Mouse (Mus musculus): ENCODE data around the gene Rnls.

DNA sequence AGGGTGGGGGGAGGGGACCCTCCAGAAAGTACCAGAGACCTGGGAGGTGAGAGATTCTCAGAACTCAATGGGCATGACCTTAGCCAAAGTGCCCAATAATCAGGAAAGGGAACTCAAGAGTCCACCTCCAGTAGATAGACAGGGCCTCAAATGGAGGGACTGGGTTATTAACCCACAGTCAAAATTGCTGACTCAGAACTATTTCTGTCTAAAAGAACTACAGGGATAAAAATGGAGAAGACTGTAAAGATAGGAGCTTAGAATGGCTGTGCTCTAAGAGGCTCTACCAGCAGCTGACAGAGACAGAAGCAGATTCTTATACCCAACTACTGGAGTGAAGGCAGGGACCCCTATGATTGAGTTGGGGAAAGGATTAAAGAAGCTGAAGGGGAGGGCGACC, 132.9 kb downstream of the Rnls start:
- TF ChIP-seq CTCF (IDR thresholded peaks at IDR 0.05; ENCODE audit: insufficient read depth, low read depth, low read length) (no peak), POLR2A (IDR thresholded peaks at IDR 0.05; ENCODE audit: insufficient read depth, low read depth, low read length) (no peak)

Measured in olfactory bulb, adult 2 months (tissue).